Mouse (Mus musculus): ENCODE results near the gene Gm7849.
"Not testable (repeated sequence)": the region's sequence is repeated elsewhere in the genome, so short reads cannot be mapped to it uniquely, and the experiment has no call there.

Gm7849 gene

GRCm38 (mm10) chr8:21456460-21456859 lies at the start of gene Gm7849:
Gm7849 (minus strand) TSS chr8:21456560.
- DNase-seq = not testable (repeated sequence)

- DNase-seq = not testable (repeated sequence)
Measured at GRCm38 (mm10) chr8:21427111-21427510, 29.2 kb downstream of the Gm7849 start, which contains the start of gene Defa36. Defa36 (plus strand) TSS chr8:21427411.
